Mouse (Mus musculus) yolk sac, embryonic 10.5 days (tissue): ENCODE measurements at regions not wholly inside any gene's neighbourhood (a gene's known extent, or its start where the extent isn't known, plus 50 kb on each side); places are given as distances from the start of the nearest gene placed in this dataset.

Experiments used
- DNase-seq: peaks from one replicate; pipeline ENCODE4 v3.0.0-alpha.2; 2017; ENCODE audit warnings: low spot score

- DNase-seq, result no peak
These were observed 132.9 kb upstream of the Fstl4 start for GRCm38 (mm10) chr11:52631579-52631978.

GRCm38 (mm10) chr11:52634189-52634588 lies 130.2 kb upstream of the Fstl4 start:
- DNase-seq, result no peak

- no peak for DNase-seq
These were observed 128.6 kb upstream of the Fstl4 start for GRCm38 (mm10) chr11:52635716-52636389.

GRCm38 (mm10) chr11:52638939-52639338 lies 125.5 kb upstream of the Fstl4 start:
- no peak for DNase-seq

GRCm38 (mm10) chr11:52641725-52642338 lies 122.6 kb upstream of the Fstl4 start:
- DNase-seq, result no peak

GRCm38 (mm10) chr11:52644081-52644768 lies 120.2 kb upstream of the Fstl4 start:
- DNase-seq, result peak; percentile 81

- no peak for DNase-seq
These were observed 116.1 kb upstream of the Fstl4 start for GRCm38 (mm10) chr11:52648176-52648839.

GRCm38 (mm10) chr11:52648849-52649400 lies 115.5 kb upstream of the Fstl4 start:
- no peak for DNase-seq

GRCm38 (mm10) chr11:52654640-52655039 lies 109.8 kb upstream of the Fstl4 start:
- DNase-seq, result no peak

GRCm38 (mm10) chr11:52655720-52656474 lies 108.5 kb upstream of the Fstl4 start:
- DNase-seq, result no peak

- no peak for DNase-seq
These were observed 103.2 kb upstream of the Fstl4 start for GRCm38 (mm10) chr11:52661234-52661633.

GRCm38 (mm10) chr11:52661894-52662593 lies 102.4 kb upstream of the Fstl4 start:
- no peak for DNase-seq

- DNase-seq, result no peak
These were observed 99.1 kb upstream of the Fstl4 start for GRCm38 (mm10) chr11:52665343-52665742.

- peak; percentile 5 for DNase-seq
These were observed 89.4 kb upstream of the Fstl4 start for GRCm38 (mm10) chr11:52675022-52675421.

GRCm38 (mm10) chr11:52678259-52678658 lies 86.2 kb upstream of the Fstl4 start:
- no peak for DNase-seq

GRCm38 (mm10) chr11:52685436-52685835 lies 79.0 kb upstream of the Fstl4 start:
- no peak for DNase-seq

- no peak for DNase-seq
These were observed 71.7 kb upstream of the Fstl4 start for GRCm38 (mm10) chr11:52692701-52693100.

- no peak for DNase-seq
These were observed 62.8 kb upstream of the Fstl4 start for GRCm38 (mm10) chr11:52701682-52702081.

- no peak for DNase-seq
These were observed 61.0 kb upstream of the Fstl4 start for GRCm38 (mm10) chr11:52703391-52703790.
